Mouse (Mus musculus): ENCODE data around the gene Tob1.

The Tob1 gene

DNA sequence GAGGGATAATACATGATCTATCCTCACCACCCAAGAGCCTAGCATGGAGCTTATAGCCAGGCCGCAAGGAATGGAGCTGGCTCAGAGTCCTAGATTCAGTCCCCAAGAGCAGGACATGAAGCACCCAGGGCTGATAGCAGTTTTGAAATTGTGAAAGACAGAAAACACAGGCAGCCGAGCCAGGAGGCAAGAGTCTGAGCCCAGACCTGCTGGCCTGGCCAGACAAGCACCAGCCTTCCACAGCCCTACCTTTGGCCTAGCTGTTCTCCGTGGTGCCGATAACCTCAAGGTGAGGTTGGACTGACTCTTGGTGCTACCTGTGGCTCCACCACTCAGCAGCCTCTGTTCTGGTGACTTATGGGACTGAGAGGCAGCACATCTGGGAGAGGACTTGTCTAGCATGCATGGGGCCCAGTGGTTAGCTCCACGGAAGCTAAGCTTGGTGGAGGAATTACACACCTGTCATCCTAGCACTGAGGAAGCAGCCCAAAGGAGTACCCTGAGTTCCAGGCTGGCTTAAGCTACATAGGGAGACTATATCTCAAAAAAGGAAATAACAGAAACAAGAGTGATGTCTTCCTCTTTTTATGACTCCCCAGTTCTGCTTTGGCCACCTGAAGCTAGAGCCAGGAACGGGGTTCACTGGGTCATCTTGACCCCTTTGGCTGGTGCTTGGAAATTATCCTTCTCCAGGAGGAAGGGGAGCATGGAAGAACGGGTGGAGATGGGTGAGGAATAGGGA, 12.7 kb upstream of the Tob1 start:
- no peak for DNase-seq (ENCODE audit: low spot score)

- DNase-seq (ENCODE audit: low spot score): no peak
Measured at GRCm38 (mm10) chr11:94199771-94200170, 11.5 kb upstream of the Tob1 start.

GRCm38 (mm10) chr11:94200422-94200821, 10.8 kb upstream of the Tob1 start:
- no peak for DNase-seq (ENCODE audit: low spot score)

- DNase-seq (ENCODE audit: low spot score): no peak
Measured at GRCm38 (mm10) chr11:94202106-94202505, 9.1 kb upstream of the Tob1 start.

GRCm38 (mm10) chr11:94203066-94203465, 8.2 kb upstream of the Tob1 start:
- no peak for DNase-seq (ENCODE audit: low spot score)

GRCm38 (mm10) chr11:94206398-94207114, 4.7 kb upstream of the Tob1 start:
- DNase-seq (ENCODE audit: low spot score): no peak

GRCm38 (mm10) chr11:94208811-94209675, 2.2 kb upstream of the Tob1 start:
- DNase-seq (ENCODE audit: low spot score): no peak

- no peak for DNase-seq (ENCODE audit: low spot score)
Measured at GRCm38 (mm10) chr11:94209695-94210131, 1.5 kb upstream of the Tob1 start.

DNA sequence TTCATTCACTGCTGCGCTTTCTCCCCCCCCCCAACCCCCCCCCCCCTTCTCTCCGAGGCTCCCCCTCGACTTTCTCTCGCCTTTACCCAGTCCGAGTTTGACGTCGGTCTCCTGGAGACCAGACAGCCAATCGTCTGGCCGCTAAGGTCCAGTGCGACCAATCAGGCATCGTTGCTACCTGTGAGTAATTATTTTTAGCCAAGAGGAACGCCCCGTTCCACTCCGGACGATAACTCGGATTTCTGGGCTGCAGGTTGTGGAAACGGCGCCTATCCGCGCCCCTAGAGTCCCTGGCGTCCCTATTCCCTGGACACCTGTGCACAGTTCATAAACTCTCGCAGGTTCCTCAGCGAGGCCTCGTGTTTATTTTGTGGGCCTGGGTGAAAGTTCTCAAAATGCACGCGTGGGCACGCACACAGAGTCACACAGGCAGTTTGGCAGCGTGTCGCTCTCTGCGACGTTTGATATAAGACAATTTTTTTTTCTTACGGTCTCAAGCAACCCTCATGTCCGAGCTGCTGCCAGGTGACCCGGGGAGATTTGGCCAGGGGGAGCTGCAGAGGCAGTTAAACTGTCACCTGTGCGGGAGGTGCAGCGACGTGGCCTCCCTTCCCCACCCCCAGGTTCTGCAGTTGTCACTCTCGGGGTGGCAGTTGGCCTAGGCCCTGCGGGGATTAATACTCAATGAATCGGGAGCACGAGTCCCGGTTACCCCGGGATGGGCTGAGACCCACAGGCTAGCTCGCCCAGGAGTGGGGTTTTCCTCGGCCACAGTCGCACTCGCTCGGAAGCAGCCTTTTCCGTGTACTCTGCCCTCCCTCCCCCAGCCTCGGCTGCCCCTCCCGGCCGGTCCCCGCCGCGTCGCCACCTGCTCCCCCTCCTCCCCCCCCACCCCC, 815 bp upstream of the Tob1 start:
- peak; percentile 92 for DNase-seq (ENCODE audit: low spot score)

GRCm38 (mm10) chr11:94211651-94212488, 616 bp downstream of the Tob1 start:
- DNase-seq (ENCODE audit: low spot score): peak; percentile 47

- no peak for DNase-seq (ENCODE audit: low spot score)
Measured at GRCm38 (mm10) chr11:94212489-94212836, 1.2 kb downstream of the Tob1 start.

DNA sequence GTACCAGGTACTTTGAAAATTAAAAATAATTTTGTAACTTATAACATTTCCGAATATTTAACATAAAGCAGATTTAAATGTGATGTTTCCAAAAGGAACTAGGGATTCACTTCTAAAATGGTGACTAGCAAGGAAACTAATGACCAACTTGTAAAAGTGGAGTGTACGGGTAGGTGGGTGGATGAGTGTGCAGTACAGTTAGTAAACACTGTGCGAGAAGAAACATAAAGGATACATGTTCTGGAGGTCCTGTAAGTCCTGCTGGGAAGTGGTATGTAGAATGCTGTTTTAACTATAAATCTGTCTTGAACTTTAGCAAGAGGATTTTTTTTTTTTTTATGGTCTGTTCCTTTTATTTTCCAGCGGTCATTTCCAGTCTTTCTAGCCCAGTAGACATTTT, 1.7 kb downstream of the Tob1 start:
- DNase-seq (ENCODE audit: low spot score): no peak

DNA sequence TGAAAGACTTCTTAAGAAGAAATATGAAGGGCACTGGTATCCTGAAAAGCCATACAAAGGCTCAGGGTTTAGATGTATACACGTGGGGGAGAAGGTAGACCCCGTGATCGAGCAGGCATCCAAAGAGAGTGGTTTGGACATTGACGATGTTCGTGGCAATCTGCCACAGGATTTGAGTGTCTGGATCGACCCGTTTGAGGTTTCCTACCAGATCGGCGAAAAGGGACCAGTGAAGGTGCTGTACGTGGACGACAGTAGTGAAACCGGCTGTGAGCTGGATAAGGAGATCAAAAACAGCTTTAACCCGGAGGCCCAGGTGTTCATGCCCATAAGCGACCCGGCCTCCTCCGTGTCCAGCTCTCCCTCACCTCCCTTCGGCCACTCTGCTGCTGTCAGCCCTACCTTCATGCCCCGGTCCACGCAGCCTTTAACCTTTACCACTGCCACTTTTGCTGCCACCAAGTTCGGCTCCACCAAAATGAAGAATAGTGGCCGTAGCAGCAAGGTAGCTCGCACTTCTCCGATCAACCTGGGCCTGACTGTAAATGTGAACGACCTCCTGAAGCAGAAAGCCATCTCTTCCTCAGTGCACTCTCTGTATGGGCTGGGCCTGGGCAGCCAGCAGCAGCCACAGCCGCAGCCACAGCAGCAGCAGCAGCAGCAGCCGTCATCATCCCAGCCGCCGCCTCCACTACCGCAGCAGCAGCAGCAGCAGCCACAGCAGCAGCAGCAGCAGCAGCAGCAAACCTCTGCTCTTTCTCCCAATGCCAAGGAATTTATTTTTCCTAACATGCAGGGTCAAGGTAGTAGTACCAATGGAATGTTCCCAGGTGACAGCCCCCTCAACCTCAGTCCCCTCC, 2.7 kb downstream of the Tob1 start:
- DNase-seq (ENCODE audit: low spot score): no peak

DNA sequence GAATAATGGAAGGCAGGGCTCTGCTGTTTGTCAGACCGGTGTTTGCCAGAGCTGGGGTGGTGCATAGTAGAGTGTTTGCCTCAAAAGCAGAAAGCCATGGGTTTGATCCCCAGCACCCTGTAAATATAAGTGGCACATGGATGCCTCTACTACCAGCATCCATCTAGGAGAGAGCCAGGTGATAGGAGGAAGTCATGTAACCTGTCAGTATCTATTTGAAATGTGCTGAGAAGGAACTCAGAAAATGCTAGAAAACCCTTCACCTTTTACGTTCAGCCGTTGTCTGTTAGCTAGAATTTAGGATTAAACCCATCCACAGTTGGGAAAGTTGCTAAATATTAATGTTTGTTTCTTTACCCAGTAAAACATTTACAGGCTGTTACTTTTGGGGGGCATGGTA, 4.3 kb downstream of the Tob1 start:
- DNase-seq (ENCODE audit: low spot score): no peak

DNA sequence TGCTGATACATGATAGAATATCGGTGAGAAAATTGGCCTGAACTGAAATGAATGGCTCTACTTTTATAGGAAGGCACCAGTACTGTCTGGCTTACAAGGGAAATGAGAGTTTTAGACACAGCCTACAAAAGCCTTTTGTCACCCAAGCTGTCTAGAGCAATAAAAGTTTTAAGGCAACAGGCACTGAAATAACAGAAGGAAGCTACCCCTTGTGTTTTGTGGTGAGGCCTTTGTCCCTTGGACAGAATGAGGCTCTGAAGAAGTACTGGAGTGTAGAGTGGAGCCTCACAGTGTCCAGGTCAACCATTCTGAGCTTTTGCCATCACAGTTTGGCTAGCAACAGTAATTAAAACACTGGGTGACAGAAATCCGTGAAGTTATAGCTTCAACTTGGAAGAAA, 5.0 kb downstream of the Tob1 start:
- no peak for DNase-seq (ENCODE audit: low spot score)

- DNase-seq (ENCODE audit: low spot score): no peak
Measured at GRCm38 (mm10) chr11:94221257-94221656, 10.0 kb downstream of the Tob1 start.

DNA sequence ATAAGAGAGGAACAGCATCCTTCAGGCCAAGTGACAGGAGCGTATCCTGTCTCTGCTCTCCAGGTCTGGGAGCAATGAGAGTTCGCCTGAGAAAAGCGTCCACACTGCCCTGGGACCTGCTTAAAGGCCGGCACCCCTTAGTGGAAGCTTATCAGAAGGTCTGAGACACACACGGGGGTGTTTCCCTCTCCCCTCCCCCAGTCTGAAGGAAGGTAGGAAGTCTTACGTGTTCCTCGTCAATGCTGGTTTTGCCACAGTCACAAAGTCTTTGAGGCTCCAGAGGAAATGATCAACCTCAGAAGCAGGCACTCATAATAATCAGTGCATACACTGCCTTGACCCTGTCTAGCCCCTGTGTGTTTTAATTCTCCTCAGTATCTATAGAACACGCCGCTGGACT, 12.3 kb downstream of the Tob1 start:
- DNase-seq (ENCODE audit: low spot score): no peak

DNA sequence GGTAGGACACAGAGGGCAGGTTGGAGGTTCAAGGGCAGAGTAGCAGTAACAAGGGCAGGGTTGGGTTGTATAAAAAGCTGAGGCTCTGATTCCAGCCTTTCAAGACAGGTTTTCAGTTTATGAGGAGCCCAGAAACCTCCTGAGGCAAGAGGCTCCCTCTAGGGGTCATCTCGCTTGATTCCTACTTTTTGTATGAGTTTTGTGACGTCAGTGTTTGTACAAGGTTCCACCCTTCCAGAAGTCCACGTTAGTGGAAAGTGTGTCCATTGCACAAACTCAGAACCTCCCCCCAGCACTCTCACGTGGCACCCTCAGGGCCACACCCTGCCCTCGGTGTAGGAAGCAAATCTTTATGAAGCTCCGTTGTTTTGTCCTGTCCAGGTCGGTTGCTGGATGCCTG, 14.7 kb downstream of the Tob1 start:
- DNase-seq (ENCODE audit: low spot score): no peak

DNA sequence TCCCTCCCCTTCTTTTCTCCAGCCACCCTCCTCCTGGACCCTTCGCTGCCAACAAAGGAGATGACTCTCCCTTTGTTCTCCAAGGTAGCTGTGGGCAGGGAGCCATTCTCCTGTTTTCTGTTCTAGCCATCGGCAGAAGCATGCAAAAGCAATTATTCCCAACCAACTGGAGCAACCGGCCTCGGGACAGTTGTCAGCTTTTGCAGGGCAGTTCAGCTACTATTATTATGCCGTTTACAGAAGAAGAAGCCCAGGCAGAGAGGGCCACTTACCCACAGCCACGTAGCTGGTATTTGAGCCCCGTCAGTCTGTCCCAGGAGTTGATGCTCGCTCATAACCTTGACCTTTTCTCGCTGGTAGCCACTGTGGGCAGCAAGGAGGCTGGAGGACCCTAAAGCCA, 17.2 kb downstream of the Tob1 start:
- no peak for DNase-seq (ENCODE audit: low spot score)
